Comparison of ENCODE assay signal across 22 mouse cellular contexts in genomic region chr11:86980526-86980925, GRCm38 (mm10). TPM values are rescaled to one million over a fixed set of nuclear protein-coding genes. Genes with fewer than 3 reads are reported as not detected.
A peak's percentile ranks its signal among the peaks of the same experiment; 100 is the strongest.
DNase-seq lines count a peak whose midpoint lies in the region; ATAC-seq lines count a peak whose summit lies in the region.
"Had no signal": no experiment of that assay in that cellular context is flagged by ENCODE, and none has a peak within 500 bp of the region (broad histone marks: within the 10 kb centered on the region; RNA-seq: fewer than 3 reads in every experiment).

No protein-coding gene starts in this region.

- peak overlapping the region; percentile 58 for H3K27ac ChIP-seq in heart, embryonic 13.5 days (replicated peaks)
- H3K27ac ChIP-seq in limb, embryonic 13.5 days, result peak overlapping the region; percentile 55; the same call in 1 of the 2 replicates
- H3K27ac ChIP-seq in limb, embryonic 10.5 days, result no peak overlapping the region
- H3K27ac ChIP-seq: forebrain, embryonic 12.5 days; hindbrain, embryonic 12.5 days; liver, embryonic 15.5 days; lung, embryonic 15.5 days; midbrain, embryonic 15.5 days; neural tube, embryonic 12.5 days had no signal

- H3K9me3 ChIP-seq in heart, embryonic 13.5 days, result no peaks in the 10 kb centered on the region
- H3K9me3 ChIP-seq in limb, embryonic 13.5 days, result no peaks in the 10 kb centered on the region
- H3K9me3 ChIP-seq in limb, embryonic 10.5 days (replicated peaks), result no peaks in the 10 kb centered on the region
- H3K9me3 ChIP-seq: forebrain, embryonic 12.5 days; hindbrain, embryonic 12.5 days; liver, embryonic 15.5 days; lung, embryonic 15.5 days; midbrain, embryonic 15.5 days; neural tube, embryonic 12.5 days had no signal

- peaks cover 59% of the 10 kb centered on the region for H3K4me1 ChIP-seq in heart, embryonic 13.5 days
- H3K4me1 ChIP-seq in limb, embryonic 13.5 days, result peaks cover 41% of the 10 kb centered on the region
- H3K4me1 ChIP-seq in limb, embryonic 10.5 days, result peaks cover 5% of the 10 kb centered on the region; the same call in 1 of the 2 replicates
- H3K4me1 ChIP-seq: liver, embryonic 15.5 days had no signal

- 82% methylated on average over 6 of the region's 6 CpGs for WGBS in heart, embryonic 13.5 days
- WGBS in limb, embryonic 13.5 days, result 89% methylated on average over 6 of the region's 6 CpGs
- 92% methylated on average over 6 of the region's 6 CpGs for WGBS in limb, embryonic 10.5 days

- intact Hi-C loops in heart, postnatal 10 days (cut with DNase I), result no loop called here
- intact Hi-C loops in left cerebral cortex, postnatal 25 days (cut with DNase I), result no loop called here

- H3K36me3 ChIP-seq in heart, embryonic 13.5 days, result peaks cover 26% of the 10 kb centered on the region
- H3K36me3 ChIP-seq in limb, embryonic 13.5 days, result peaks cover 9% of the 10 kb centered on the region
- no peaks in the 10 kb centered on the region for H3K36me3 ChIP-seq in limb, embryonic 10.5 days
- H3K36me3 ChIP-seq: hindbrain, embryonic 12.5 days; liver, embryonic 15.5 days; lung, embryonic 15.5 days; midbrain, embryonic 15.5 days had no signal

- H3K4me3 ChIP-seq in heart, embryonic 13.5 days, result no peak overlapping the region
- no peak overlapping the region for H3K4me3 ChIP-seq in limb, embryonic 13.5 days
- no peak overlapping the region for H3K4me3 ChIP-seq in limb, embryonic 10.5 days
- H3K4me3 ChIP-seq: erythroblast, embryonic 14.5 days; forebrain, embryonic 12.5 days; hindbrain, embryonic 12.5 days; liver, embryonic 15.5 days; lung, embryonic 15.5 days; midbrain, embryonic 15.5 days; neural tube, embryonic 12.5 days had no signal

- H3K4me2 ChIP-seq in heart, embryonic 13.5 days, result no peak overlapping the region
- no peak overlapping the region for H3K4me2 ChIP-seq in limb, embryonic 13.5 days (replicated peaks)
- H3K4me2 ChIP-seq: forebrain, embryonic 12.5 days; heart, embryonic 11.5 days; hindbrain, embryonic 12.5 days; liver, embryonic 15.5 days; lung, embryonic 15.5 days; midbrain, embryonic 15.5 days; neural tube, embryonic 12.5 days had no signal

- ATAC-seq in heart, embryonic 13.5 days (ENCODE audit: extremely low read depth, insufficient number of reproducible peaks, low FRiP score, low TSS enrichment), result no peak
- no peak for ATAC-seq in limb, embryonic 13.5 days (ENCODE audit: low FRiP score, low read depth)
- ATAC-seq: midbrain, embryonic 15.5 days had no signal

- H3K9ac ChIP-seq in heart, embryonic 13.5 days, result no peak overlapping the region
- H3K9ac ChIP-seq in limb, embryonic 13.5 days, result no peak overlapping the region
- H3K9ac ChIP-seq: forebrain, embryonic 12.5 days; hindbrain, embryonic 12.5 days; liver, embryonic 15.5 days; lung, embryonic 15.5 days; midbrain, embryonic 15.5 days; neural tube, embryonic 12.5 days had no signal

- no peak for DNase-seq in heart, postnatal 10 days
- DNase-seq in limb, embryonic 10.5 days (ENCODE audit: low spot score), result no peak
- peak; percentile 59 for DNase-seq in thymus, postnatal 0 days (ENCODE audit: low spot score)
- DNase-seq in cerebellum, postnatal 36 days, result no peak
- no peak for DNase-seq in left cerebral cortex, postnatal 25 days (ENCODE audit: low spot score in 2 of 2)
- DNase-seq: adrenal gland, postnatal 25 days; cerebellum, adult 9-10 months; gastrocnemius, postnatal 25 days; kidney, adult 2 months; kidney, postnatal 10 days; retina, postnatal 1 day; right cerebral cortex, postnatal 25 days had no signal

- H3K27me3 ChIP-seq in heart, embryonic 13.5 days (replicated peaks), result no peaks in the 10 kb centered on the region
- no peaks in the 10 kb centered on the region for H3K27me3 ChIP-seq in limb, embryonic 13.5 days
- no peaks in the 10 kb centered on the region for H3K27me3 ChIP-seq in limb, embryonic 10.5 days (ENCODE audit: low read depth, poor library complexity, severe bottlenecking)
- H3K27me3 ChIP-seq: forebrain, embryonic 12.5 days; hindbrain, embryonic 12.5 days; liver, embryonic 15.5 days; lung, embryonic 15.5 days; midbrain, embryonic 15.5 days; neural tube, embryonic 12.5 days had no signal

RNA-seq across cellular contexts. Expression of gene Ypel2, which starts 13.0 kb away (rescaled TPM):
- polyA plus RNA-seq in heart, embryonic 13.5 days (2015; fragmentation: Nextera tagmentation; extraction: Ambion mirVana), result 18.1 and 20.0 TPM in 2 replicates
- 10 to 100 TPM; 26.1 to 31.3 TPM for total RNA-seq in heart, postnatal 10 days (2021)
- polyA plus RNA-seq in limb, embryonic 13.5 days (2015; fragmentation: Nextera tagmentation; extraction: Ambion mirVana), result 11.6 and 12.5 TPM in 2 replicates
- polyA plus RNA-seq in limb, embryonic 10.5 days (2016; fragmentation: Nextera tagmentation; extraction: Ambion mirVana), result 3.0 and 5.5 TPM in 2 replicates
- polyA plus RNA-seq in thymus, postnatal 0 days (2015; fragmentation: Nextera tagmentation; extraction: Ambion mirVana), result 9.5 and 9.6 TPM in 2 replicates
- 10 to 100 TPM; 49.8 to 61.2 TPM for total RNA-seq in left cerebral cortex, postnatal 25 days (2021)
